Mouse (Mus musculus) hindbrain, embryonic 16.5 days (tissue): ENCODE data around the gene Tmem179. TPM values are rescaled to one million over a fixed set of nuclear protein-coding genes. Genes with fewer than 3 reads are reported as not detected.

Experiments used
- ATAC-seq: fragments of 200-750 bp; cut with Nextera tagmentation; 2 replicates; pipeline ENCODE4 v1.8.0; 2017; ENCODE audit warnings: moderate TSS enrichment, moderate library complexity
- H3K27ac ChIP-seq: fragments of 300-500 bp; sonication (generic); 2 replicates; pipeline ENCODE4 v1.5.1; 2014; ENCODE audit warnings: low read depth, mild to moderate bottlenecking, control low read depth, low read length, moderate library complexity
- H3K27me3 ChIP-seq: fragments of 300-500 bp; sonication (generic); replicated peaks from 2 replicates; pipeline ENCODE4 v1.6.1; 2014; ENCODE audit warnings: low read length; ENCODE audit not compliant: control insufficient read depth, insufficient read depth
- H3K36me3 ChIP-seq: fragments of 300-500 bp; sonication (generic); 2 replicates; pipeline ENCODE4 v1.6.1; 2014; ENCODE audit warnings: mild to moderate bottlenecking, low read length, moderate library complexity, mixed read lengths; ENCODE audit not compliant: control insufficient read depth, insufficient read depth
- H3K4me1 ChIP-seq: fragments of 300-500 bp; sonication (generic); 2 replicates; pipeline ENCODE4 v1.6.1; 2014; ENCODE audit warnings: low read depth, low read length; ENCODE audit not compliant: control insufficient read depth, insufficient read depth
- H3K4me2 ChIP-seq: fragments of 300-500 bp; sonication (generic); 2 replicates; pipeline ENCODE4 v1.6.1; 2014; ENCODE audit warnings: mild to moderate bottlenecking, low read length, control low read depth, moderate library complexity
- H3K4me3 ChIP-seq: fragments of 300-500 bp; sonication (generic); 2 replicates; pipeline ENCODE4 v1.5.1; 2014; ENCODE audit warnings: mild to moderate bottlenecking, low read length, control low read depth, moderate library complexity
- H3K9ac ChIP-seq: fragments of 300-500 bp; sonication (generic); 2 replicates; pipeline ENCODE4 v1.6.1; 2014; ENCODE audit warnings: low read depth, mild to moderate bottlenecking, control low read depth, low read length, moderate library complexity
- H3K9me3 ChIP-seq: fragments of 300-500 bp; sonication (generic); 2 replicates; pipeline ENCODE4 v1.6.1; 2014; ENCODE audit warnings: mild to moderate bottlenecking, low read length, moderate library complexity; ENCODE audit not compliant: control insufficient read depth
- WGBS: fragments of 180-500 bp; shearing (Covaris S2); extraction: QIAGEN DNeasy Blood & Tissue Kit; methylation state at CpG from one replicate; pipeline ENCODE4 v1.1.7; 2014; 5-methylcytosine and 5-hydroxymethylcytosine counted together
- polyA plus RNA-seq: library from polyadenylated mRNA; unstranded; fragments of >200 nt; fragmentation: Nextera tagmentation; extraction: Ambion mirVana; gene quantifications from 2 replicates; pipeline ENCODE4 v1.2.1, GENCODE M21; 2015

The Tmem179 gene
- polyA plus RNA-seq, 1 experiment from 2014 or later: 96.1 TPM

DNA sequence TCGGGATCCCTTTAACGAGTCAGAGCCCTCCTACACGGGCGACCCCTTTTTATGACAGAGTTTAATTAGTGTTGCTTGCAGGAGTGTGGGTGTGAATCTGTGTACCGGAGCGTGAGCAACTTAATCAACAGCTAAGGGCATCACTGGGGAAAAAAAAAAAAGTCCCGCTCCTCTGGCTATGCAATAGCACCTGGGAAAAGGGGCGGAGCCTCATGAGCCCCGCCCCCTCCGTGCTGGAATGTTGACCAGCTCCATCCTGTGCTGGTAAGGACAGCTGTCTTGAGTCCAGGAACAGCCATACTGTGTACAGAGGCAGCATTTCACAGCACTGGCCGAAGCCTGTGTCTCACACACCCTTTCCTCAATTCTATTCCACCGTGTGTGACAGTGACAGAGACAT is 38.4 kb upstream of the Tmem179 start:
- H3K9ac ChIP-seq: no peak overlapping the region
- WGBS: 38% methylated on average over 12 of the region's 12 CpGs
- H3K36me3 ChIP-seq: no peaks in the 10 kb centered on the region
- ATAC-seq: no peak
- no peaks in the 10 kb centered on the region for H3K9me3 ChIP-seq
- no peaks in the 10 kb centered on the region for H3K4me1 ChIP-seq
- H3K4me3 ChIP-seq: no peak overlapping the region
- H3K27ac ChIP-seq: no peak overlapping the region
- H3K4me2 ChIP-seq: no peak overlapping the region
- no peaks in the 10 kb centered on the region for H3K27me3 ChIP-seq

DNA sequence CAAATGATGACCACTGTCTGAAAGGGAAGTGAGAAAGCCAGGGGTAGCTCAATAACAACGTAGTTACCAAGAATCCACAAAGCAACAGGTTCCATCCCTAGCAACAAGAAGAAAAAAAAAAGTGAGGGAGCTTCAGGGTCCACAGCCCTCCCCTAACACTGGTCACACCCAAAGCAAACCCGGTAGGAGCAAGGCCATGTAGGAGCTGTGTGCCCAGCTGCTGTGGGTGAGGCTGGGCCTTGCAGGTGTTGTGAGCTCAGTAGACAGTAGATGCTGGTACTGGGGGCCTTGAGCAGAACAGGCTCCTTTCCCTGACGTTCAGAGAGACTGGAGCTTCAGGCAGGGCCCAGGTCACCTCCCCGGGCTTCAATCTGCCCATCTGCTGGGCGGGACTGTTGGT is 36.0 kb upstream of the Tmem179 start:
- Histone ChIP-seq H3K4me1 (no peaks in the 10 kb centered on the region), H3K9me3 (no peaks in the 10 kb centered on the region), H3K4me3 (no peak overlapping the region), H3K27ac (no peak overlapping the region), H3K4me2 (no peak overlapping the region), H3K9ac (no peak overlapping the region), H3K27me3 (no peaks in the 10 kb centered on the region), H3K36me3 (no peaks in the 10 kb centered on the region)
- no peak for ATAC-seq
- 64% methylated on average over 5 of the region's 5 CpGs for WGBS

DNA sequence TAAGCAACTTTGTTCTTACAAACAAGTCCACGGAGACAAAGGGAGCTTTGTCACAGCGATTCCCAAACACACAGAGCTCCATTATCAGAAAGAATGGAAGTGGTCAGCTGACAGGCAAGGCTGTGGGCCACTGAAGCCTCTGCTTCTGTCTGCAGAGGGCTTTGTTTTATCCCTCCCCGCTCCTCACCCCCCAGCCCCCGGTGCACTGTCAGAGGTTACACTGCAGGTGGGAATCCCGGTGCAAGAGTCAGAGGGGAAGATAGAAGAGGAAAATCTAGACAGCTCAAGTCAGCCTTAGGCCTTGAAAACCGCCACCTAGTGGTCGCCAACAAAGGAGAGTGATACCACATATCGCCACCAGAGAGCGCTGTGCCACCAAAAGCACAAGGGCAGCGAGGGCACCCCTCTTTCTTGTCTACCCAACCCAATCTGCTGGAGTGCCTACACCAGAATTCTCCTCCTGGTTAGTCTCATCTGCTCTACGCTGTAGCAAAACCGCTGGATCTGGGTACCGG is 35.4 kb upstream of the Tmem179 start:
- H3K4me3 ChIP-seq: no peak overlapping the region
- H3K9ac ChIP-seq: no peak overlapping the region; the same call in 1 of the 2 replicates
- peak; percentile 72 for ATAC-seq
- no peak overlapping the region for H3K4me2 ChIP-seq
- H3K27ac ChIP-seq: no peak overlapping the region
- 7% methylated on average over 13 of the region's 13 CpGs for WGBS
- no peaks in the 10 kb centered on the region for H3K27me3 ChIP-seq
- no peaks in the 10 kb centered on the region for H3K4me1 ChIP-seq
- no peaks in the 10 kb centered on the region for H3K36me3 ChIP-seq
- H3K9me3 ChIP-seq: no peaks in the 10 kb centered on the region

DNA sequence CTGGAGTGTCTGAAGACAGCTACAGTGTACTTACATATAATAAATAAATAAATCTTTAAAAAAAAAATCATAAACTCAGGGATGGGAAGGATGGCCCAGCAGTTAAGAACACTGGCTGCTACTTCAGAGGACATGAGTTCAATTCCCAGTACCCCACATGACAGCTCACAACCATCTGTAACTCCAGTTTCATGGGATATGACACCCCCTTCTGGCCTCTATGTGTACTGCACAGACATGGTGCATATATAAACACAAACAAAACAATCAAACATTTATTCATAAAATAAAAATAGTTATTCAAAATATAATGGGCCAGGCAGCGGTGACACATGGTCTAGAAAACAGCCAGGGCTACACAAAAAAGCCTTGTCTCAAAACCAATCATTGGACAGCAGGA is 32.7 kb upstream of the Tmem179 start:
- no peak overlapping the region for H3K27ac ChIP-seq
- H3K36me3 ChIP-seq: no peaks in the 10 kb centered on the region
- H3K4me2 ChIP-seq: no peak overlapping the region
- H3K9ac ChIP-seq: no peak overlapping the region
- no peaks in the 10 kb centered on the region for H3K9me3 ChIP-seq
- no peak overlapping the region for H3K4me3 ChIP-seq
- 97% methylated on average over 1 of the region's 1 CpGs for WGBS
- H3K27me3 ChIP-seq: no peaks in the 10 kb centered on the region
- H3K4me1 ChIP-seq: 0 out of 2 replicates have a peak, but pooled peaks cover 5% of the 10 kb centered on the region
- no peak for ATAC-seq

DNA sequence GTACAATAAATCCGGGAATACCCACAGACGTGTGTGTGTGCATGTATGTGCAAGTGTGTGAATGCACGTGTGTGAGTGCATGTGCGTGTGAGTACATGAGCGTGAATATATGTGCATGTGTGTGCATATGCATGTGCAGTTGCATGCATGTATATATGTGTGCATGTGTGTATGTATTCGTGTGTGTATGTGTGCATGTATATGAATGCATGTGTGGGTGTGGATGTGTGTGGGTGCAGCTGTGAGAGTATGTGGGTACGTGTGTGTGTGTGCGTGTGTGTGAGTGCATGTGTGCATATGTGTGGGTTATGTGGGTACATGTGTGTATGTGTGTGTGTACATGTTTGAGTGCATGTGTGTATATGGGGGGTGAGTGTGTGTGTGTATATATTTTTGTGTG is 29.6 kb upstream of the Tmem179 start:
- WGBS: 88% methylated on average over 8 of the region's 8 CpGs
- no peak for ATAC-seq
- no peaks in the 10 kb centered on the region for H3K9me3 ChIP-seq
- H3K36me3 ChIP-seq: no peaks in the 10 kb centered on the region
- no peak overlapping the region for H3K4me2 ChIP-seq
- peaks cover 21% of the 10 kb centered on the region for H3K4me1 ChIP-seq
- no peak overlapping the region for H3K27ac ChIP-seq
- H3K27me3 ChIP-seq: no peaks in the 10 kb centered on the region
- no peak overlapping the region for H3K9ac ChIP-seq
- no peak overlapping the region for H3K4me3 ChIP-seq

GRCm38 (mm10) chr12:112544946-112545701 is 28.6 kb upstream of the Tmem179 start:
- H3K4me2 ChIP-seq: no peak overlapping the region
- no peak overlapping the region for H3K27ac ChIP-seq
- ATAC-seq: no peak
- peaks cover 25% of the 10 kb centered on the region for H3K4me1 ChIP-seq
- no peaks in the 10 kb centered on the region for H3K36me3 ChIP-seq
- no peak overlapping the region for H3K4me3 ChIP-seq
- no peak overlapping the region for H3K9ac ChIP-seq
- H3K27me3 ChIP-seq: no peaks in the 10 kb centered on the region
- no peaks in the 10 kb centered on the region for H3K9me3 ChIP-seq
- WGBS: 27% methylated on average over 12 of the region's 12 CpGs

DNA sequence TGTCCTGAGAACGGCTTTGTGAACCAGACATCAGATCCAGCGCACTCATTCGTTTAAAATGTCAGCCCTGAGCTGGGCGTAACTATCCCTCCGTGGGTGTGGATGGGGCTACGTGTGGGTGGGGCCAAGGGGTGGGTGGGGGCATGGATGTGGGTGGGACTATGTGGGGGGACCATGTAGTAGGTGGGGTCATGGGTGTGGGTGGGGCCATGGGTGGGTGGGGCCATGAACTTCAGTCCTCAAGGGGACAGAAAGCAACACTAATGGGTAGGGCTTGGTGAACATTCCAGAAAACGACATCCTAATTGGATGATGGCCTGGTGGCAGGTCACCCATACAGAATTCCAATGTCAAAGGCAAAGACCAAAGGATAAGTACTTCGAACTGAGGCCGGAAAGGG is 27.4 kb upstream of the Tmem179 start:
- Histone ChIP-seq H3K9ac (no peak overlapping the region), H3K27me3 (no peaks in the 10 kb centered on the region), H3K4me2 (no peak overlapping the region), H3K36me3 (no peaks in the 10 kb centered on the region), H3K27ac (no peak overlapping the region), H3K4me3 (no peak overlapping the region), H3K4me1 (peaks cover 25% of the 10 kb centered on the region), H3K9me3 (no peaks in the 10 kb centered on the region)
- ATAC-seq: no peak
- WGBS: 71% methylated on average over 8 of the region's 9 CpGs

GRCm38 (mm10) chr12:112542920-112543300 is 26.4 kb upstream of the Tmem179 start:
- Histone ChIP-seq H3K4me2 (no peak overlapping the region), H3K4me1 (peaks cover 25% of the 10 kb centered on the region), H3K9ac (peak overlapping the region; percentile 32; the same call in 1 of the 2 replicates), H3K9me3 (no peaks in the 10 kb centered on the region), H3K36me3 (no peaks in the 10 kb centered on the region), H3K4me3 (no peak overlapping the region), H3K27me3 (no peaks in the 10 kb centered on the region), H3K27ac (0 out of 2 replicates have a peak overlapping the region, but pooled peaks have one; percentile 16)
- peak; percentile 69 for ATAC-seq
- 5% methylated on average over 11 of the region's 11 CpGs for WGBS

DNA sequence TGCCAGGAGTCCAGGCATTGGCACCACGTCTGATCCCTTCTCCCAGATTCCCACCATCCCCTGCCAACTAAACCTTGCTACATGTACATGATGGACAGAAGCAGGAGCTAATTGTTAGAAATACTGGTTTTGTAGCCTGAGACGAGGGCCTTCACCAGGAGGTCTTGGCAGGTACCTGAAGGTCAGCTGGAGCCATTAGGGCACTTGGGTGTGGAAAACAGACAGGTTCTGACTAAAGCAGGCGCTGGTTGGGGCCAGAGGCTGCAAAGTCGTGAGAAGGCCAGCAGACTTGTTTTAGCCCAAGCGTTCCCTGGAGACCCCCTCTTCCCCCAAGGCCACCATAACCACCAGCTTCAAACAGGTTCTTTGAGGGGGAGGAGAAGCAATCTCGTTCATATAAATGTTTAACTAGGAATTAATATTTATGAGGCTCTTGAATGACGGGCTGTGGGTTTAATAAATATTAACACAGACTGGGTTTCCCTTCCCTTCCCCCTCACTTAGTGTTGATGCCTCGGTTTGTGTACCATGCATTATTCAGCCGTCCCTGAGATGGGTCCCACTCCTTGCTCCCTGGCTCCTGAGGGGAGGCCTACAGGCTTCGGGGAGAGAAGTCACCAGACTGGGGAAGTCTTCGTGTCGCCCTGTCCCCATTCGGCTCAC is 25.8 kb upstream of the Tmem179 start:
- Histone ChIP-seq H3K9ac (peak overlapping the region; percentile 32; the same call in 1 of the 2 replicates), H3K27ac (peak overlapping the region; percentile 16; the same call in 1 of the 2 replicates), H3K4me3 (no peak overlapping the region), H3K4me2 (no peak overlapping the region), H3K4me1 (peaks cover 25% of the 10 kb centered on the region), H3K36me3 (no peaks in the 10 kb centered on the region), H3K27me3 (no peaks in the 10 kb centered on the region), H3K9me3 (no peaks in the 10 kb centered on the region)
- ATAC-seq: peak; percentile 25
- 32% methylated on average over 13 of the region's 13 CpGs for WGBS
